Mouse (Mus musculus) kidney, postnatal 4 days (tissue): ENCODE results near the gene Epn2.
A peak's percentile ranks its signal among the peaks of the same experiment; 100 is the strongest.
"Not testable (repeated sequence)": the region's sequence is repeated elsewhere in the genome, so short reads cannot be mapped to it uniquely, and the experiment has no call there.

Source experiments
- DNase-seq, 2 experiments: peaks; one replicate each; pipeline ENCODE4 v3.0.0; 2021; ENCODE audit warnings: mixed read lengths in 2 of 2

The Epn2 gene

DNA sequence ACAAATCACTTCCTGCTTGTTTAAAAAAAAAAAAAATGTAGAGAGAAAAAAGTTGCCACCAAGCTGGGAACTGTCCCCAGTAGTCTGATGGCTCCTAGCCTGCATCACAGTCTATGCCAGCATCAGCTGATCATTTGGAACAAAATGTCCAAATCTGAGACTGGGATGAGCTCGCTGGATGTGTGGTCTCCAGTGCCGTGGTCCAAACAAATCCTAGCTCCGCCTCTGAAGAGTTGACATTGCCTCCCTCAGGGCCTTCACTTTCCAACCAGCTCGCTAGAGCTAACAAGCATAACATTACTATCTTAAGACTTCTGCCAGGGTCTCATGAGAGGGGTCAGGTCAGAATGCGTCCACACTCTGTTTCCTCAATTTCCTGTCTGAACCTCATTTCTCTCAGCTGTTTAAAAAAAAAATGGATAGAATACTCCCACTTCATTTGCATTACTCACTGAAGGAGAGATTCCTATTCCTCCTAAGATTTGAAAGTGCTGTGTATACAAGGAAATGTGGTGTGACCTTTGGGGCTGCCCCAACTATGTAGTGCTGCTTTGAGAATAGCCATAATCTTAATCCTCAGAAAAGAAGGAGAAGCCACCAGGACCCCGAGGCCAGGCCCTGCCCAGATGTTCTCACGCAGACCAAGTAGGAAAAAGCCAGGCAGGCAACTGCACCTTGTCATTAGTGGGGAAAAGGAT is 11.2 kb upstream of the Epn2 start:
- DNase-seq: peak; percentile 44 to 58

GRCm38 (mm10) chr11:61585421-61585820 is 5.9 kb upstream of the Epn2 start:
- peak in 1 of 2 experiments; percentile 14 for DNase-seq

GRCm38 (mm10) chr11:61584830-61585229 is 5.3 kb upstream of the Epn2 start:
- DNase-seq: no peak

DNA sequence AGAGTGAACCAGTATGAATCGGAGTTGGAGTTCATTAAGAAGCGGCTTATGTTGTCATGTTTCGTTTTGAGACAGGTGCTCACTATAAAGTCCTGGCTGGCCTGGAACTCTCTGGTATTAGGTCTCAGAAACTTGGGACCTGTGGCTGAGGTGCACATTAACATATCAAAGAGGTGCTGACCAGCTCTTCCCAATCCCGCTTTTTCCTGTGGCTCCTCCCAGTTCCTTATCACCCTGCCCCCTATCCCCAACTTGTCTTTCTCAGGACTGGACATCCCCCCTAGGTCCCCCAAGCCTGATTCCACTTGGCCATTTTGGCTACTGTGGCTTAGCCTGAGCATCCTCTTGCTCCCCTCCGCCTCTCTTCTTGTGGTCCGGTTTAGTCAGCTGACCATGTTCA is 4.6 kb upstream of the Epn2 start:
- DNase-seq: no peak

DNA sequence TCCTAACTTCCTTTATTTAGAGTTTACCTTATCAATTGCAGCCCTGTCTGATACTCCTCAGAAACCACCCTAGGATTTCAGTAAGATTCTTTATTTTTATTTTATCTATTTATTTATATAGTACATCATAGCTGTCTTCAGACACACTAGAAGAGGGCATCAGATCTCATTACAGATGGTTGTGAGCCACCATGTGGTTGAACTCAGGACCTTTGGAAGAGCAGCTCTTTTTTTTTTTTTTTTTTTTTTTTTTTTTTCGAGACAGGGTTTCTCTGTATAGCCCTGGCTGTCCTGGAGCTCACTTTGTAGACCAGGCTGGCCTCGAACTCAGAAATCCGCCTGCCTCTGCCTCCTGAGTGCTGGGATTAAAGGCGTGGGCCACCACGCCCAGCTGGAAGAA is 3.3 kb upstream of the Epn2 start:
- DNase-seq: not testable (repeated sequence)

DNA sequence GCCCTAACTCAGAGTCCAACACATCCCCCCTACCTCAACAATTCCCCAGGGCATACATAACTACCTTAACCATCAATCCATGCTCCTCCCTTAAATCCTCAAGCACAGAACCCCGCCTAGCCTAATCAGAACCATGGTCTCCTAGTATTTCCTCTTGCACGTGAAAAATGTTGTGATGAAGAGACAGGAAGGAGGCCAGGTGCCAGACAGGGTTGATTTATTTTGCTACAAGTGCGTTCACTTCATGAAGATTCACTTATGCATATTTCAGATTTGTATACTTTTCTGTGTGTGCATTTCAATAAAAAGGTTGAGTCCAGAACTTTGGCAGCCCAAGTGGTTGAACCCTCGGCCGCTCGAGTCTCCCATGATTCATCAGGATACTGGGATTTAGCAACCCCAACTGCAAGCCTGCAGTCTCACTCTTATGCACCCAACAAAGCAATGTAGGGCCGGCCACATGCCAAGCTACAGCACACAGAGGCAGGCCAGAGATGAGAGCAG is 443 bp upstream of the Epn2 start:
- DNase-seq: peak; percentile 30

DNA sequence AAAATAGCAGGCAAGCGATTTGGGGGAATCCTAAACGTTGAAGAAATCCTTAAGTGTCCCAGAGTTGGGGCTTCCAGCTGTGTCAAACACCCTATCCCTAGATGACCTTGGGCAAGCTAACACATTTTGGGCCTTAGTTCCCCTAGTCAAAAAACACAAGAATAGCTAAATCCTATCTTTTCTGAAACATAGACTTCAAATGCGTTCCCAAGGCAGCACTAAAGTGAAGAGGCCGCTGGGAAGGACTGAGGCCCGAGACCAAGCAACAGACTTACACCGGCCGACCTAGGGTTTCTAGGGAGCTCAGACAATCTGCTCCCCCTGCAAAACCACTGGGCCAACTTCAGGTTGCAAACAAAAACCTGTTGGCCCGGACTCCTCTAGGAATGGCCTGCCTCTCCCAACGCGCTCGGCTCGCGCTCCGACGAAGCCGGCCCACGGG is 925 bp downstream of the Epn2 start:
- no peak for DNase-seq

- no peak for DNase-seq
Observed at GRCm38 (mm10) chr11:61577991-61578390, 1.5 kb downstream of the Epn2 start.

DNA sequence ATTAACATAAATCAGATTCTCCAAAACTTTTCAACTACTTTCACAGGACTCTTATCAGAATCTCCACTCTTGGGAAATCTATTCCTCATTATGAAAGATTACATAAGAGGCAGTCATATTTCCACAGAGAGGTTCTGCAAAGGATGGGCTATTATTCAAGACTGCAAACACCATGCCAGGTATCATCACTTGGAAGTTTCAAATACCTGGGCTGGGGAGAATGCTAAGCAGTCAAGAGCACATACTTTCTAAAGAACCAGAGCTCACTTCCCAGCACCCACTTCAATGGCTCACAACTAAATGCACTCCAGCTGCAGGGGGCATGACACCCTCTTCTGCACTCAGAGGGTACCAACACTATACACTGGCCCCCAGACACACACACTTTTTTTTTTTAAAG is 2.1 kb downstream of the Epn2 start:
- DNase-seq: no peak

DNA sequence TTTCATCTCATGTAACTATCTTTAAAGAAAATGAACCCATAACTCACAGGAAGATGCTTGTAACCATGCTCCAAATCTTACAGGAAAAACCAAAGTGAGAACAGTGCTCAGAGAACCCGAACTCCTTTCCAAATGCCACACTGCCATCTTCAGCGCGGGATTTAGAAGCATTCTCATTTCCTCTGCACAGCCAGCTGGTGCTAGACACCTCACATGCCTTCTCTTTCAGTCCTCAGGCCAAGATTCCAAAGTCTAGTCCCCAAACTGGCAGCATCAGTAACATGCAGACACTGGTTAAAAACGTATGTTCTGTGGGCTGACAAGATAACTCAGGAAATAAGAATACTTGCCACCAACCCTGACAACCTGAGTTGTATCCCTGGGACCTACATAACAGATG is 6.2 kb downstream of the Epn2 start:
- DNase-seq: no peak

- DNase-seq: no peak
Observed at GRCm38 (mm10) chr11:61571225-61571624, 8.3 kb downstream of the Epn2 start.

DNA sequence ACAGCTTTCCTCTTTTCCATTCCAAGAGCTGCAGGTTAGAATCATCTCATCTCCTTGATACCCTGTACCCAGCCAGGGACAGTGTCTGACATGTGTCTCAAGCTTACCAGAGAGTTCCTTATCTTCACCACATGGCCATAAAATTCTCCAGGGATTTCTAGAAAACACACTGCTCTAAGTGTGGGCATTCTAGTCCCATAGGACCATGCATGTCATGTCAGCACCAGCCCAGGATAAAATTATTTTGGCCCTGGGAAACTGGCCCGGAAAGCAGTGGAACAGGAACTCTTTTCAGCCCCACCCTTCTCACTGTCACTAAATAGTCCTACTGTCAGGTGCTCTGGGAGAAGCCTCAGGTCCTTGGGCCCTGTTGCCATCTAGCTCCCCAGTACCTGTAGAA is 9.8 kb downstream of the Epn2 start:
- DNase-seq: no peak

- DNase-seq: peak in 1 of 2 experiments; percentile 24
Observed at GRCm38 (mm10) chr11:61564566-61564965, 14.9 kb downstream of the Epn2 start.

DNA sequence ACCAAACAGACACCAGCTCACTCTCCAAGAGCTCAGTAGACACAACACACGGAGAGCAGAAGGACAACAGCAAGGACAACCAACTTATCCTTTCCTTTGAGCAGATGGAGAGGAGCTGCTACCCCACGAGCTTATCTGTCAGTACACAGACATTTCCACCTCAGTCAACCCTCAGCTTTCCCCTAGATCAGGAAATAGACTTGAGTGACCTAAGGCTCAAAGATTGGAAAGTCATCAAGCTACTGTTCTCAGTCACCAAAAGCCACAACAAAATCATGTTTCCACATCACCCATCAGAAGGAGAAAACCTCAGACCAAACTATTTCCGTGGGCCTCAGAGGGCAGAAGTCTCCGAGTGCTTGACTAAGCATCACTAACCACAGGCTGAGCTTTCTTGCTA is 15.5 kb downstream of the Epn2 start:
- DNase-seq: no peak

DNA sequence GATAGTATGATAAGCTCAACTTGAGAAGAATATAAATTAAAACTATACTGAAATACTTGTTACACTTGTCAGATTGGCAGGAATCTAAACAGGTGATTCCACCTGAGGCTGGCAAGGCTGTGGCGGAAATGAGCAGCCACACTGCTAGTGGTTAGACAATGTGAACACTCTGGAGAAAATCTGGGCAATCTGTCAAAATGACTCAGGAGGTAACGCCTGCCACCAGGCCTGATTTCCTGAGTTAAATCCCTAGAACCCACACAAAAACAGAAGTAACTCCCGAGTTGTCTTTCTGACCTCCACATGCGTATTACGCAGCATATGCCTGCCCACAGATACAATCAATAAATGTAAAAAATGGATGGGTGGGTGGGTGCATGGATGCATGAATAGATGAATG is 17.1 kb downstream of the Epn2 start:
- no peak for DNase-seq

DNA sequence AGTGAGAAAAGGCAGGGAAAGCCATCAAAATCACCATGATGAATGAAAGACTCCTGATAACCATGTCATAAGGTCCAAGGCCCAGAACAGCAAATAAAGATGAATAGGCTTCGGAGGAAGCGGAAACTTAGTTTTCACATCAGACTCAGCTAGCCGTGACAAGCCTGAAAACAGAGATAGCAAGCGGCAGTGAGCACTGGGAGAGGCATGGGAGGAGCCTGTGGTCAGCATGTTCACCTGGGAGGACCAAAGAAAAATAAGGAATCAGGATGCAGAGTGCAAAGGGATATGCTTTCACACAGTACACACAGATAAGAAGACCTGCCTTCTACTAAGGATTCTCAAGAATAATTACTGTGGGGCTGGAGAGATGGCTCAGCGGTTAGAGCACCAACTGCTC is 19.9 kb downstream of the Epn2 start:
- no peak for DNase-seq

DNA sequence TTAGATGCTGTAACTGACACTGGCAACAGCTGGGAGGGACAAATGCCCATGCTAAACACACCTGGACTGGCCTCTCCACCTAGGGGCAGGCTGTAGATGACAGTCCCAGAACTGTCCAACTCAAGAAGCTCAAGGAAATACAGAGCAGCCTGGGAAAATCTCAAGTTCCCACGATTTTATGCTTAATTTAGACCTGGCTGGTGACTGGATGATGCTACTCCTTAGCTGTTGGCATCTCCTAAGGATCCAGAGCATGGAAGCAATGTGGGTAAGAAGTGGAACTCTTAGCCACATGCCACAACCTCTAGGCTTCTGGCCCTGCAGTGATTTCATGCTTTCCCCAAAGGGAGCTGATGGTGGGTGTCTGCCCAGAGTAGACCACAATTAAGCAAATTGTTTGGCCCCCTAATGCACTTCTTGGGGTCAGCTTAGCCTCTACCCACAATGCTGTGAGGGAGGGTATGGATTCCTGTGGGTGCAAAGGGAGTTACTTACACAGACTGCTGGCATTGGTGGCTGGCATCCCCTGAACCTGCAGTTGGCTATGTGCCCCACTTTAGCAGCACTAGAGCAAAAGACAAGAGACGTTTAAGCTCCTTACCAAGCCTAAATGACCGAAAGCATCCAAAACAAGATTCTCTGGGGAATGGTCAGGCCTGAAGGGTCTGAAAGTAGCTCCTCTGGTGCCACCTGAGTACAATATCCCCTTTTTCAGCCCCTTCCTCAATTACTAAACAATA is 26.3 kb downstream of the Epn2 start:
- no peak for DNase-seq

- no peak for DNase-seq
Observed at GRCm38 (mm10) chr11:61550631-61551030, 28.9 kb downstream of the Epn2 start.

- DNase-seq: no peak
Observed at GRCm38 (mm10) chr11:61547710-61548109, 31.8 kb downstream of the Epn2 start.

DNA sequence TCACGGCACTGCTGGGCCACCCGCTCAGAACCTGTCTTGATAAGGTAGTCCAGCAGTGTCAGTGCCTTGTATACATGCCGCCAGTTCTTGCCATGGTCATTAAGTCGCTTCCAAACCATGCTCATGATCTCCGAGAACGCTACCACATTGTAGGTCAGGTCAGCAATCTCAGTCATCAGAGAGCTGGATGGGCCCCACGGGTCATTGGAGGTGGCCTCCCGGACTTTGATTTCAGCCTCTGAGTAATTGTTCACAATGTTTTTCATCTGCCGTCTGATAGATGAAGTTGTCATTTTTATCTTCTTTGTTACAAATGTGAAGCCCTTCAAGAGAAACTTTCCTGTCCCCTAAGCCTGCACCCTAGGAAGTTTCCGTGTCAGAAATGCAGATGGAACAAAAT is 33.0 kb downstream of the Epn2 start:
- no peak for DNase-seq

DNA sequence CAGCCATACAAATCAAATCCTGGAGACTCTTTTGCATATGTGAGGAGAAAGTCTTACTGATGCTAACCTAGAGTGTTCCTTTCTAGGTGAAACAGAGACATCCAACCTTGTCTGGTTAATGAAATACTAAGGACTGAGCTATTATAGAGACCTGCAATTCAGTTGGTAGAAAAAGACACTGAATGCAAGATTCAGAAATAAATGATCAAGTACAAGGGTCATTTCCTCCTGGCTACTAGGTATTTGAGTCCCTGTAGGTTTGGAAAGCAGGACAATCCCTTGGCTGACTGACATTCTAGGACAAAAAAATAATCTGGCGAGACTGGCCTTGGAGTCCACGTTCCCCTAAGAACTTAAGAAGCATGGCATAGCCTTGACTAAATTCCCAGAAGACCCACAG is 33.9 kb downstream of the Epn2 start:
- no peak for DNase-seq

GRCm38 (mm10) chr11:61541106-61541505 is 38.4 kb downstream of the Epn2 start:
- no peak for DNase-seq

- DNase-seq: peak in 1 of 2 experiments; percentile 11
Observed at GRCm38 (mm10) chr11:61540642-61541041, 38.8 kb downstream of the Epn2 start.

GRCm38 (mm10) chr11:61537362-61537761 is 42.1 kb downstream of the Epn2 start:
- DNase-seq: no peak
